ENCODE assay signal across 9 mouse cellular contexts in genomic region chr3:53650003-53650748, GRCm38 (mm10). TPM values are rescaled to one million over a fixed set of nuclear protein-coding genes. Genes with fewer than 3 reads are reported as not detected.
DNase-seq lines count a peak whose midpoint lies in the region; ATAC-seq and TF ChIP-seq lines count a peak whose summit lies in the region.
"Had no signal": no experiment of that assay in that cellular context is flagged by ENCODE, and none has a peak within 500 bp of the region (broad histone marks: within the 10 kb centered on the region; RNA-seq: fewer than 3 reads in every experiment).

No protein-coding gene starts in this region.

- TF ChIP-seq CTCF in brain, embryonic 14.5 days (IDR thresholded peaks at IDR 0.05; ENCODE audit: borderline replicate concordance, extremely low read depth, insufficient read depth, insufficient read length) = no peak

- ATAC-seq in kidney, embryonic 15.5 days (replicated peaks; ENCODE audit: low FRiP score) = no peak
- no peak for ATAC-seq in heart, embryonic 13.5 days (ENCODE audit: extremely low read depth, insufficient number of reproducible peaks, low FRiP score, low TSS enrichment)
- ATAC-seq in midbrain, embryonic 13.5 days = peak; percentile 60; the same call in 1 of the 2 replicates

- H3K4me2 ChIP-seq in kidney, embryonic 15.5 days = peak overlapping the region; percentile 44
- peak overlapping the region; percentile 57 for H3K4me2 ChIP-seq in heart, embryonic 13.5 days
- H3K4me2 ChIP-seq in midbrain, embryonic 13.5 days (replicated peaks) = peak overlapping the region; percentile 17; the same call in 1 of the 2 replicates

- no peak overlapping the region for H3K9ac ChIP-seq in kidney, embryonic 15.5 days
- peak overlapping the region; percentile 65 for H3K9ac ChIP-seq in heart, embryonic 13.5 days
- H3K9ac ChIP-seq in midbrain, embryonic 13.5 days (replicated peaks) = no peak overlapping the region

- no peak for DNase-seq in kidney, adult 11 months
- DNase-seq in brain, embryonic 14.5 days (ENCODE audit: low read depth) = peak; percentile 78
- no peak for DNase-seq in gastrocnemius, postnatal 10 days
- no peak for DNase-seq in layer of hippocampus, postnatal 36 days
- DNase-seq in liver = no peak

- H3K36me3 ChIP-seq in kidney, embryonic 15.5 days = peaks cover 56% of the 10 kb centered on the region
- H3K36me3 ChIP-seq in heart, embryonic 13.5 days = peaks cover 42% of the 10 kb centered on the region
- H3K36me3 ChIP-seq in midbrain, embryonic 13.5 days = no peaks in the 10 kb centered on the region

- peak overlapping the region; percentile 68 for H3K27ac ChIP-seq in kidney, embryonic 15.5 days
- peak overlapping the region; percentile 78 for H3K27ac ChIP-seq in heart, embryonic 13.5 days (replicated peaks)
- H3K27ac ChIP-seq in midbrain, embryonic 13.5 days = peak overlapping the region; percentile 4; the same call in 1 of the 2 replicates

- H3K27me3 ChIP-seq in kidney, embryonic 15.5 days = peaks cover 2% of the 10 kb centered on the region; the same call in 1 of the 2 replicates
- peaks cover 6% of the 10 kb centered on the region; the same call in 1 of the 2 replicates for H3K27me3 ChIP-seq in heart, embryonic 13.5 days (replicated peaks)
- H3K27me3 ChIP-seq in midbrain, embryonic 13.5 days = peaks cover 7% of the 10 kb centered on the region

- no peak for TF ChIP-seq POLR2A in brain, embryonic 14.5 days (IDR thresholded peaks at IDR 0.05; ENCODE audit: borderline replicate concordance, extremely low read depth, insufficient read depth, insufficient read length, poor library complexity, severe bottlenecking)

- H3K9me3 ChIP-seq in kidney, embryonic 15.5 days (replicated peaks) = peaks cover 27% of the 10 kb centered on the region
- peaks cover 10% of the 10 kb centered on the region for H3K9me3 ChIP-seq in heart, embryonic 13.5 days
- no peaks in the 10 kb centered on the region for H3K9me3 ChIP-seq in midbrain, embryonic 13.5 days

- peaks cover 9% of the 10 kb centered on the region for H3K4me1 ChIP-seq in kidney, embryonic 15.5 days
- H3K4me1 ChIP-seq in heart, embryonic 13.5 days = peaks cover 15% of the 10 kb centered on the region
- peaks cover 7% of the 10 kb centered on the region for H3K4me1 ChIP-seq in midbrain, embryonic 13.5 days (replicated peaks)

- H3K4me3 ChIP-seq in kidney, embryonic 15.5 days (replicated peaks) = peak overlapping the region; percentile 26
- H3K4me3 ChIP-seq in heart, embryonic 13.5 days = peak overlapping the region; percentile 26
- H3K4me3 ChIP-seq in midbrain, embryonic 13.5 days (replicated peaks) = no peak overlapping the region

- WGBS in kidney, embryonic 15.5 days = 4% methylated on average over 8 of the region's 8 CpGs
- 6% methylated on average over 8 of the region's 8 CpGs for WGBS in heart, embryonic 13.5 days
- WGBS in midbrain, embryonic 13.5 days = 2% methylated on average over 8 of the region's 8 CpGs

RNA-seq across cellular contexts. Expression of gene Frem2, which starts 7.0 kb away (rescaled TPM):
- 14.2 and 15.9 TPM in 2 replicates for polyA plus RNA-seq in kidney, embryonic 15.5 days (2015; fragmentation: Nextera tagmentation; extraction: Ambion mirVana)
- polyA plus RNA-seq in brain, embryonic 14.5 days (2012; rRNA removed) = 2.5 and 5.8 TPM in 2 replicates
- 3.7 and 4.0 TPM in 2 replicates for polyA plus RNA-seq in heart, embryonic 13.5 days (2015; fragmentation: Nextera tagmentation; extraction: Ambion mirVana)
- polyA plus RNA-seq in midbrain, embryonic 13.5 days (2015; fragmentation: Nextera tagmentation; extraction: Ambion mirVana) = 1.0 and 1.1 TPM in 2 replicates
- 10 to 100 TPM; 14.0 to 16.7 TPM for total RNA-seq in gastrocnemius, postnatal 10 days (2021)
- total RNA-seq in layer of hippocampus, postnatal 36 days (2021) = 1 to 10 TPM; 2.1 to 2.5 TPM
- total RNA-seq: neutrophil, adult 5-6 weeks had no signal

Comparison
In these comparisons a context has a peak if more than half of its experiments do, and no peak if none do; other contexts are left out.
1. H3K27ac ChIP-seq: peak in every context shown above with its lines; median percentile 78 in heart, embryonic 13.5 days; 68 in kidney, embryonic 15.5 days; 4 in midbrain, embryonic 13.5 days.